Mouse (Mus musculus): Measurements from ENCODE around the gene Cdh23. TPM values are rescaled to one million over a fixed set of nuclear protein-coding genes. Genes with fewer than 3 reads are reported as not detected.
A peak's percentile ranks its signal among the peaks of the same experiment; 100 is the strongest.

Gene Cdh23
- polyA plus RNA-seq, 1 experiment from 2014 or later: 0.19 TPM

- no peak for ATAC-seq
- Histone ChIP-seq H3K9me3 (replicated peaks) (no peaks in the 10 kb centered on the region), H3K36me3 (peaks cover 36% of the 10 kb centered on the region), H3K27ac (peak overlapping the region; percentile 3; the same call in 1 of the 2 replicates), H3K4me1 (peaks cover 74% of the 10 kb centered on the region), H3K4me2 (peak overlapping the region; percentile 55), H3K27me3 (replicated peaks) (no peaks in the 10 kb centered on the region), H3K4me3 (no peak overlapping the region), H3K9ac (no peak overlapping the region)
- WGBS (ENCODE audit: insufficient replicate concordance): 32% methylated on average over 8 of the region's 8 CpGs
Observed at GRCm38 (mm10) chr10:60289216-60289615, 407.1 kb downstream of the Cdh23 start.

- Histone ChIP-seq H3K4me1 (peaks cover 88% of the 10 kb centered on the region), H3K27ac (no peak overlapping the region)
- WGBS (ENCODE audit: insufficient replicate concordance): 58% methylated on average over 2 of the region's 2 CpGs
Observed at GRCm38 (mm10) chr10:60287726-60288125, 408.6 kb downstream of the Cdh23 start.

GRCm38 (mm10) chr10:60287161-60287560, 409.1 kb downstream of the Cdh23 start:
- H3K27me3 ChIP-seq (replicated peaks): no peaks in the 10 kb centered on the region

More at GRCm38 (mm10) chr10:60287726-60288125, 408.6 kb downstream of the Cdh23 start:
- no peak overlapping the region for H3K9ac ChIP-seq
- no peak overlapping the region for H3K4me3 ChIP-seq
- H3K4me2 ChIP-seq: no peak overlapping the region
- ATAC-seq: no peak
- no peaks in the 10 kb centered on the region for H3K27me3 ChIP-seq (replicated peaks)
- peaks cover 26% of the 10 kb centered on the region for H3K36me3 ChIP-seq
- H3K9me3 ChIP-seq (replicated peaks): no peaks in the 10 kb centered on the region

GRCm38 (mm10) chr10:60286546-60286945, 409.7 kb downstream of the Cdh23 start:
- H3K4me3 ChIP-seq: no peak overlapping the region
- 74% methylated on average over 7 of the region's 7 CpGs for WGBS (ENCODE audit: insufficient replicate concordance)
- H3K4me2 ChIP-seq: no peak overlapping the region
- H3K9me3 ChIP-seq (replicated peaks): no peaks in the 10 kb centered on the region
- H3K9ac ChIP-seq: no peak overlapping the region
- H3K27ac ChIP-seq: no peak overlapping the region
- peaks cover 15% of the 10 kb centered on the region for H3K36me3 ChIP-seq
- H3K4me1 ChIP-seq: peaks cover 90% of the 10 kb centered on the region
- ATAC-seq: no peak
- no peaks in the 10 kb centered on the region for H3K27me3 ChIP-seq (replicated peaks)

More at GRCm38 (mm10) chr10:60287161-60287560, 409.1 kb downstream of the Cdh23 start:
- H3K4me2 ChIP-seq: no peak overlapping the region
- H3K9ac ChIP-seq: no peak overlapping the region
- H3K36me3 ChIP-seq: peaks cover 21% of the 10 kb centered on the region
- no peak overlapping the region for H3K27ac ChIP-seq
- ATAC-seq: no peak
- H3K4me3 ChIP-seq: no peak overlapping the region
- no peaks in the 10 kb centered on the region for H3K9me3 ChIP-seq (replicated peaks)
- 80% methylated on average over 4 of the region's 4 CpGs for WGBS (ENCODE audit: insufficient replicate concordance)
- peaks cover 90% of the 10 kb centered on the region for H3K4me1 ChIP-seq

- H3K9ac ChIP-seq: no peak overlapping the region
- no peak overlapping the region for H3K27ac ChIP-seq
- peak overlapping the region; percentile 9; the same call in 1 of the 2 replicates for H3K4me2 ChIP-seq
- H3K4me3 ChIP-seq: no peak overlapping the region
- 71% methylated on average over 14 of the region's 14 CpGs for WGBS (ENCODE audit: insufficient replicate concordance)
- peaks cover 11% of the 10 kb centered on the region; the same call in 1 of the 2 replicates for H3K36me3 ChIP-seq
- no peaks in the 10 kb centered on the region for H3K27me3 ChIP-seq (replicated peaks)
- no peak for ATAC-seq
- no peaks in the 10 kb centered on the region for H3K9me3 ChIP-seq (replicated peaks)
- H3K4me1 ChIP-seq: peaks cover 83% of the 10 kb centered on the region
Observed at GRCm38 (mm10) chr10:60285676-60286372, 410.5 kb downstream of the Cdh23 start.

- WGBS (ENCODE audit: insufficient replicate concordance): 69% methylated on average over 8 of the region's 8 CpGs
- Histone ChIP-seq H3K9me3 (replicated peaks) (no peaks in the 10 kb centered on the region), H3K4me2 (peak overlapping the region; percentile 9), H3K36me3 (peaks cover 11% of the 10 kb centered on the region; the same call in 1 of the 2 replicates), H3K4me1 (peaks cover 79% of the 10 kb centered on the region), H3K27ac (peak overlapping the region; percentile 52; the same call in 1 of the 2 replicates), H3K27me3 (replicated peaks) (no peaks in the 10 kb centered on the region), H3K4me3 (no peak overlapping the region), H3K9ac (no peak overlapping the region)
- no peak for ATAC-seq
Observed at GRCm38 (mm10) chr10:60285183-60285582, 411.1 kb downstream of the Cdh23 start.

GRCm38 (mm10) chr10:60284676-60285111, 411.6 kb downstream of the Cdh23 start:
- Histone ChIP-seq H3K4me1 (peaks cover 79% of the 10 kb centered on the region), H3K36me3 (peaks cover 15% of the 10 kb centered on the region), H3K27ac (peak overlapping the region; percentile 0; the same call in 1 of the 2 replicates), H3K27me3 (replicated peaks) (no peaks in the 10 kb centered on the region), H3K9ac (no peak overlapping the region), H3K4me3 (no peak overlapping the region), H3K9me3 (replicated peaks) (no peaks in the 10 kb centered on the region), H3K4me2 (peak overlapping the region; percentile 19)
- 47% methylated on average over 8 of the region's 8 CpGs for WGBS (ENCODE audit: insufficient replicate concordance)
- ATAC-seq: no peak

- Histone ChIP-seq H3K9ac (no peak overlapping the region), H3K27ac (peak overlapping the region; percentile 0; the same call in 1 of the 2 replicates), H3K4me2 (peak overlapping the region; percentile 19), H3K4me3 (no peak overlapping the region), H3K9me3 (replicated peaks) (no peaks in the 10 kb centered on the region), H3K4me1 (peaks cover 78% of the 10 kb centered on the region), H3K27me3 (replicated peaks) (no peaks in the 10 kb centered on the region), H3K36me3 (peaks cover 17% of the 10 kb centered on the region)
- no peak for ATAC-seq
- WGBS (ENCODE audit: insufficient replicate concordance): 49% methylated on average over 6 of the region's 6 CpGs
Observed at GRCm38 (mm10) chr10:60284248-60284647, 412.0 kb downstream of the Cdh23 start.

GRCm38 (mm10) chr10:60282116-60283014, 413.9 kb downstream of the Cdh23 start:
- no peaks in the 10 kb centered on the region for H3K9me3 ChIP-seq (replicated peaks)
- H3K27me3 ChIP-seq (replicated peaks): no peaks in the 10 kb centered on the region
- H3K36me3 ChIP-seq: peaks cover 23% of the 10 kb centered on the region
- 74% methylated on average over 10 of the region's 10 CpGs for WGBS (ENCODE audit: insufficient replicate concordance)
- H3K4me3 ChIP-seq: no peak overlapping the region
- ATAC-seq: no peak
- peaks cover 77% of the 10 kb centered on the region for H3K4me1 ChIP-seq
- H3K9ac ChIP-seq: no peak overlapping the region
- no peak overlapping the region; the same call in 1 of the 2 replicates for H3K27ac ChIP-seq
- H3K4me2 ChIP-seq: no peak overlapping the region

GRCm38 (mm10) chr10:60281571-60282050, 414.7 kb downstream of the Cdh23 start:
- Histone ChIP-seq H3K27ac (no peak overlapping the region), H3K9me3 (replicated peaks) (no peaks in the 10 kb centered on the region), H3K9ac (no peak overlapping the region), H3K4me2 (no peak overlapping the region), H3K27me3 (replicated peaks) (no peaks in the 10 kb centered on the region), H3K4me3 (no peak overlapping the region), H3K4me1 (peaks cover 81% of the 10 kb centered on the region), H3K36me3 (peaks cover 23% of the 10 kb centered on the region)
- WGBS (ENCODE audit: insufficient replicate concordance): 77% methylated on average over 9 of the region's 9 CpGs
- ATAC-seq: no peak

GRCm38 (mm10) chr10:60280353-60280752, 415.9 kb downstream of the Cdh23 start:
- H3K4me2 ChIP-seq: 0 out of 2 replicates have a peak overlapping the region, but pooled peaks have one; percentile 25
- H3K27me3 ChIP-seq (replicated peaks): no peaks in the 10 kb centered on the region
- H3K9me3 ChIP-seq (replicated peaks): no peaks in the 10 kb centered on the region
- ATAC-seq: no peak
- H3K4me3 ChIP-seq: no peak overlapping the region
- H3K36me3 ChIP-seq: peaks cover 16% of the 10 kb centered on the region
- 85% methylated on average over 6 of the region's 6 CpGs for WGBS (ENCODE audit: insufficient replicate concordance)
- no peak overlapping the region for H3K9ac ChIP-seq
- H3K4me1 ChIP-seq: peaks cover 73% of the 10 kb centered on the region
- no peak overlapping the region for H3K27ac ChIP-seq

- WGBS (ENCODE audit: insufficient replicate concordance): 81% methylated on average over 9 of the region's 9 CpGs
- no peaks in the 10 kb centered on the region for H3K27me3 ChIP-seq (replicated peaks)
- peaks cover 16% of the 10 kb centered on the region for H3K36me3 ChIP-seq
- no peak overlapping the region for H3K27ac ChIP-seq
- peak overlapping the region; percentile 25 for H3K4me2 ChIP-seq
- H3K9ac ChIP-seq: no peak overlapping the region
- H3K4me3 ChIP-seq: no peak overlapping the region
- no peak for ATAC-seq
- no peaks in the 10 kb centered on the region for H3K9me3 ChIP-seq (replicated peaks)
- peaks cover 68% of the 10 kb centered on the region for H3K4me1 ChIP-seq
Observed at GRCm38 (mm10) chr10:60279941-60280301, 416.4 kb downstream of the Cdh23 start.

Data from liver, embryonic 12.5 days (tissue).